Mouse (Mus musculus): ENCODE results near the gene Ssbp4. TPM values are rescaled to one million over a fixed set of nuclear protein-coding genes. Genes with fewer than 3 reads are reported as not detected.

Ssbp4 gene
- polyA plus RNA-seq, 1 experiment from 2014 or later, result 114 TPM

- Histone ChIP-seq H3K9me3 (no peaks in the 10 kb centered on the region), H3K27ac (replicated peaks) (no peak overlapping the region), H3K36me3 (no peaks in the 10 kb centered on the region), H3K4me1 (peaks cover 16% of the 10 kb centered on the region), H3K4me2 (replicated peaks) (no peak overlapping the region), H3K27me3 (no peaks in the 10 kb centered on the region), H3K9ac (replicated peaks) (no peak overlapping the region), H3K4me3 (no peak overlapping the region)
- no peak for ATAC-seq (replicated peaks)
- WGBS, result 88% methylated on average over 4 of the region's 4 CpGs
Observed at GRCm38 (mm10) chr8:70555079-70555747, 53.5 kb downstream of the Ssbp4 start.

DNA sequence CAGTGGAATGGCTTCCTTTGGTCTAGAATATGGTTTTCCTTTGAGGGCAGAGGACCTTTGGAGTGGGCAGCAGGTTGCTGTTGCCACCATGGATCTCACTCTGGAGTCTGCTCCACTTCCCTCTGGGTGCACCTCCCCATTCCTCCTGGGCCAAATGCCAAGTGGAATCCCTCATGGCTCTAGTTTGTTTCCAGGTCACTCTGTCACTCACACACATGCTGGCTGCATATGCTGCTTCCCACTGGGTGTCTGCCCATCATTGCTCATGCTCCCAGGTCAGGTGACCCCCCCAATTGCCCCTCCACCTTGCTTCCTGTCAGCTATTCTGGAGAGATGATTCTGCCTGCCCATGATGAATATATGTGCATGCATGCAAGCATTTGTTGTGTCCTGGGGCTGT lies 54.9 kb downstream of the Ssbp4 start:
- Histone ChIP-seq H3K4me2 (replicated peaks) (no peak overlapping the region), H3K4me3 (no peak overlapping the region), H3K9me3 (no peaks in the 10 kb centered on the region), H3K27ac (replicated peaks) (peak overlapping the region; percentile 14; the same call in 1 of the 2 replicates), H3K27me3 (no peaks in the 10 kb centered on the region), H3K36me3 (no peaks in the 10 kb centered on the region), H3K9ac (replicated peaks) (no peak overlapping the region), H3K4me1 (peaks cover 16% of the 10 kb centered on the region)
- 0 out of 2 replicates have a peak, but pooled peaks have one; percentile 30 for ATAC-seq (replicated peaks)

GRCm38 (mm10) chr8:70552836-70553235 lies 55.8 kb downstream of the Ssbp4 start:
- Histone ChIP-seq H3K4me2 (replicated peaks) (no peak overlapping the region), H3K27me3 (no peaks in the 10 kb centered on the region), H3K9me3 (no peaks in the 10 kb centered on the region), H3K4me3 (no peak overlapping the region), H3K36me3 (no peaks in the 10 kb centered on the region), H3K4me1 (peaks cover 16% of the 10 kb centered on the region), H3K9ac (replicated peaks) (0 out of 2 replicates have a peak overlapping the region, but pooled peaks have one; percentile 1), H3K27ac (replicated peaks) (no peak overlapping the region)
- no peak for ATAC-seq (replicated peaks)
- WGBS, result 33% methylated on average over 1 of the region's 1 CpGs

DNA sequence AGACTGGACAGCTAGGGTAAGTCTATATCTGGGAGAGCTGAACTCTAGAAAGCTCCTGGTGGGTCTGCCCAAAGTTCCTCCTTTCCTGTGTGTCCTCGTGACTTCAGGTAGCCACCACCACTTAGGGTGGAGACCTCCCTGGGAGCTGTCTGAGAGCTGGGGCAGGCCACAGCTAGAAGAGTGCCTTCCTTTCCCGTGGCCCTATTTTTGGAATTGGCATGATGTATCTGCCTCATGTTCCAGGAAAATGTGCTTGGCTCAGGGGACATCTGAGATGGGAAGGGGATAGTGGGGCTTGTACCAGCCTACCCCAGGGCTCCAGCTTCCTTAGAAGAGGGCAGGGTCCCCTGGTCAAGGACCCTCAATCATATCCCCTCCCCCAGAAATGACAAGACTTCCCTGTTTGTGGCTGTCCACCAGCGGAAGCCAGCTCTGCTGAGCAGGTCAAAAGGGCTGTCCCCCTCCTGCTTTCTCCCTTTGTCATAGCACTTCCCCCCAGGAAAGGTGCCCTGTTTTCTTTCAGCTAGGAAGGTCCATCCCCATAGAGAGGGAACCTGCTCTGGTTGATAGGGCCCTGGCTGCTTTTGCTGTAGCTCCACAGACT lies 57.0 kb downstream of the Ssbp4 start:
- no peak for ATAC-seq (replicated peaks)
- Histone ChIP-seq H3K4me3 (no peak overlapping the region), H3K9ac (replicated peaks) (no peak overlapping the region), H3K4me2 (replicated peaks) (no peak overlapping the region), H3K36me3 (no peaks in the 10 kb centered on the region), H3K9me3 (no peaks in the 10 kb centered on the region), H3K27ac (replicated peaks) (no peak overlapping the region), H3K27me3 (no peaks in the 10 kb centered on the region), H3K4me1 (peaks cover 16% of the 10 kb centered on the region)
- WGBS, result 81% methylated on average over 3 of the region's 3 CpGs

DNA sequence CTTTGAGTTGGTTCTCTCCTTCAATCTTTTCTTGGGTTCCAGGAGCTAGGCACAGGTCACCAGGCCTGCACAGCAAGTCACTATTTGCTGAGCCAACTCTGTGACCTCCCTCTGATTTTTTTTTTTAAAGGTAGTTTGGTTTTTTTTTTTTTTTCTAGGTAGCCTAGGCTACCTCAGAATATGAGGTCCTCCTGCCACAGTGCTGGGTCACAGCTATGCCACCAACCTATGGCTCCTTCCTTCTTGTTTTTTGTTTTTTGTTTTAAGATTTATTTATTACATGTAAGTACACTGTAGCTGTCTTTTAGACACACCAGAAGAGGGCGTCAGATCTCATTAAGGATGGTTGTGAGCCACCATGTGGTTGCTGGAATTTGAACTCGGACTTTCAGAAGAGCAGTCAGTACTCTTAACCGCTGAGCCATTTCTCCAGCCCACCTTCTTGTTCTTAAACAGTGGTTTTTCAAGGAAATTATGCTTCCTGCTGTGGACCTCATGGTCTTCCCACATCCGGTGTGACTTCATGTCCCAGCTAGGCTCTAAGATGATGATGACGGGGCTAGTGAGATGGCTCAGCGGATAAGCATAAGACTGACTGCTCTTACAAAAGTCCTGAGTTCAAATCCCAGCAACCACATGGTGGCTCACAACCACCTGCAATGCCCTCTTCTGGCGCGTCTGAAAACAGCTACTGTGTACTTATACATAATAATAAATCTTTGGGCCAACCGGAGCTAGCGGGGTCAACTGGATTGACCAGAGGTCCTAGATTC lies 59.1 kb downstream of the Ssbp4 start:
- Histone ChIP-seq H3K27me3 (no peaks in the 10 kb centered on the region), H3K27ac (replicated peaks) (no peak overlapping the region), H3K4me3 (no peak overlapping the region), H3K4me2 (replicated peaks) (no peak overlapping the region), H3K9ac (replicated peaks) (no peak overlapping the region), H3K4me1 (peaks cover 16% of the 10 kb centered on the region), H3K9me3 (no peaks in the 10 kb centered on the region), H3K36me3 (no peaks in the 10 kb centered on the region)
- ATAC-seq (replicated peaks), result no peak
- WGBS, result 92% methylated on average over 10 of the region's 10 CpGs

DNA sequence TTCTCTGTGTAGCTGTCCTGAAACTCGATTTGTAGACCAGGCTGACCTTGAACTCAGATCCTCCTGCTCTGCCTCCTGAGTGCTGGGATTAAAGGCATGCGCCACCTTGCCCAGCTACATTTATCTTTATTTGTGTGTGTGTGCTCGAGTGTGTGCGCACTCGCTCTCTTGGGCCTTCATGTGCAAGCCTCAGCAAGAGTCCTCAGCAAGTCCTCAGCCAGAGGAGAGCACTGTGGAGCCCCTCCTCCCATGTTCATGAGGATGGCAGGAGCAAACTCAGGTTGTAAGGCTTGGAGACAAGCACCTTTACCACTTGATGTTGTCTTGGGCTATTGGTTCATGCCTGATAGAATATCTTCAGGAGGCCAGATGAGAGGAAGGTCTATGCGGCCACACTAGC lies 60.9 kb downstream of the Ssbp4 start:
- no peak for ATAC-seq (replicated peaks)
- no peaks in the 10 kb centered on the region for H3K9me3 ChIP-seq
- 88% methylated on average over 6 of the region's 6 CpGs for WGBS
- no peak overlapping the region for H3K27ac ChIP-seq (replicated peaks)
- H3K9ac ChIP-seq (replicated peaks), result no peak overlapping the region
- H3K4me2 ChIP-seq (replicated peaks), result no peak overlapping the region
- H3K36me3 ChIP-seq, result no peaks in the 10 kb centered on the region
- H3K27me3 ChIP-seq, result no peaks in the 10 kb centered on the region
- H3K4me3 ChIP-seq, result no peak overlapping the region
- 0 out of 2 replicates have a peak, but pooled peaks cover 4% of the 10 kb centered on the region for H3K4me1 ChIP-seq

Other genes starting within 250 kb of the Ssbp4 start
- 0.14 TPM in 1 of 2 replicates, not detected in the other for gene Comp, start 235.3 kb downstream of the Ssbp4 start, polyA plus RNA-seq (2015; fragmentation: Nextera tagmentation; extraction: Ambion mirVana)
- 41.0 and 42.2 TPM in 2 replicates for gene Crtc1, start 169.3 kb downstream of the Ssbp4 start, polyA plus RNA-seq (2015; fragmentation: Nextera tagmentation; extraction: Ambion mirVana)
- gene Klhl26, start 131.9 kb downstream of the Ssbp4 start, polyA plus RNA-seq (2015; fragmentation: Nextera tagmentation; extraction: Ambion mirVana), result 19.3 and 21.4 TPM in 2 replicates
- gene Tmem59l, start 121.5 kb downstream of the Ssbp4 start, polyA plus RNA-seq (2015; fragmentation: Nextera tagmentation; extraction: Ambion mirVana), result 70.2 and 75.0 TPM in 2 replicates
- gene Crlf1, start 115.7 kb downstream of the Ssbp4 start, polyA plus RNA-seq (2015; fragmentation: Nextera tagmentation; extraction: Ambion mirVana), result 4.3 and 5.3 TPM in 2 replicates
- gene Rex1bd, start 102.1 kb downstream of the Ssbp4 start, polyA plus RNA-seq (2015; fragmentation: Nextera tagmentation; extraction: Ambion mirVana), result 164 and 176 TPM in 2 replicates
- 724 and 839 TPM in 2 replicates for gene Uba52, start 98.1 kb downstream of the Ssbp4 start, polyA plus RNA-seq (2015; fragmentation: Nextera tagmentation; extraction: Ambion mirVana)
- gene Fkbp8, start 81.1 kb downstream of the Ssbp4 start, polyA plus RNA-seq (2015; fragmentation: Nextera tagmentation; extraction: Ambion mirVana), result 433 and 440 TPM in 2 replicates
- gene Kxd1, start 80.9 kb downstream of the Ssbp4 start, polyA plus RNA-seq (2015; fragmentation: Nextera tagmentation; extraction: Ambion mirVana), result 49.8 and 50.2 TPM in 2 replicates
- gene Ell, start 69.4 kb downstream of the Ssbp4 start, polyA plus RNA-seq (2015; fragmentation: Nextera tagmentation; extraction: Ambion mirVana), result 17.4 and 19.2 TPM in 2 replicates
- gene Isyna1, start 14.5 kb downstream of the Ssbp4 start, polyA plus RNA-seq (2015; fragmentation: Nextera tagmentation; extraction: Ambion mirVana), result 116 TPM in 2 replicates
- 0.74 and 1.3 TPM in 2 replicates for gene Lrrc25, start 7.3 kb upstream of the Ssbp4 start, polyA plus RNA-seq (2015; fragmentation: Nextera tagmentation; extraction: Ambion mirVana)
- not detected in 2 replicates for gene Gdf15, start 23.6 kb upstream of the Ssbp4 start, polyA plus RNA-seq (2015; fragmentation: Nextera tagmentation; extraction: Ambion mirVana)
- 63.6 and 70.2 TPM in 2 replicates for gene Pgpep1, start 51.5 kb upstream of the Ssbp4 start, polyA plus RNA-seq (2015; fragmentation: Nextera tagmentation; extraction: Ambion mirVana)
- 211 and 228 TPM in 2 replicates for gene Lsm4, start 64.4 kb upstream of the Ssbp4 start, polyA plus RNA-seq (2015; fragmentation: Nextera tagmentation; extraction: Ambion mirVana)
- 89.0 and 96.0 TPM in 2 replicates for gene Jund, start 90.1 kb upstream of the Ssbp4 start, polyA plus RNA-seq (2015; fragmentation: Nextera tagmentation; extraction: Ambion mirVana)
- gene Iqcn, start 94.6 kb upstream of the Ssbp4 start, polyA plus RNA-seq (2015; fragmentation: Nextera tagmentation; extraction: Ambion mirVana), result 0.13 and 0.14 TPM in 2 replicates
- not detected in 2 replicates for gene Gm3336, start 109.7 kb upstream of the Ssbp4 start, polyA plus RNA-seq (2015; fragmentation: Nextera tagmentation; extraction: Ambion mirVana)
- gene Pde4c, start 114.8 kb upstream of the Ssbp4 start, polyA plus RNA-seq (2015; fragmentation: Nextera tagmentation; extraction: Ambion mirVana), result 0.13 and 0.22 TPM in 2 replicates
- 319 and 328 TPM in 2 replicates for gene Rab3a, start 145.8 kb upstream of the Ssbp4 start, polyA plus RNA-seq (2015; fragmentation: Nextera tagmentation; extraction: Ambion mirVana)
- 51.5 and 57.7 TPM in 2 replicates for gene Mpv17l2, start 152.1 kb upstream of the Ssbp4 start, polyA plus RNA-seq (2015; fragmentation: Nextera tagmentation; extraction: Ambion mirVana)
- gene Pik3r2, start 167.8 kb upstream of the Ssbp4 start, polyA plus RNA-seq (2015; fragmentation: Nextera tagmentation; extraction: Ambion mirVana), result 126 and 127 TPM in 2 replicates
- gene Mast3, start 196.2 kb upstream of the Ssbp4 start, polyA plus RNA-seq (2015; fragmentation: Nextera tagmentation; extraction: Ambion mirVana), result 24.6 and 25.0 TPM in 2 replicates
- 0.08 and 0.18 TPM in 2 replicates for gene Il12rb1, start 199.6 kb upstream of the Ssbp4 start, polyA plus RNA-seq (2015; fragmentation: Nextera tagmentation; extraction: Ambion mirVana)
- gene Arrdc2, start 230.8 kb upstream of the Ssbp4 start, polyA plus RNA-seq (2015; fragmentation: Nextera tagmentation; extraction: Ambion mirVana), result 9.0 and 9.6 TPM in 2 replicates